Mouse (Mus musculus) lung, postnatal 0 days (tissue): Measurements from ENCODE around the gene Xlr5c. TPM values are rescaled to one million over a fixed set of nuclear protein-coding genes. Genes with fewer than 3 reads are reported as not detected.
"Not testable (repeated sequence)": the region's sequence is repeated elsewhere in the genome, so short reads cannot be mapped to it uniquely, and the experiment has no call there.

Experiments
- ATAC-seq: fragments of 200-750 bp; cut with Nextera tagmentation; 2 replicates; pipeline ENCODE4 v1.8.0; 2017; ENCODE audit warnings: moderate library complexity
- DNase-seq: peaks from one replicate; pipeline ENCODE4 v3.0.0-alpha.2; 2016; ENCODE audit warnings: low spot score
- H3K27ac ChIP-seq: fragments of 300-500 bp; sonication (generic); 2 replicates; pipeline ENCODE4 v1.5.1; 2014; ENCODE audit warnings: antibody characterized with exemption, mild to moderate bottlenecking, low read length, mixed read lengths
- H3K27me3 ChIP-seq: fragments of 300-500 bp; sonication (generic); replicated peaks from 2 replicates; pipeline ENCODE4 v1.6.1; 2014; ENCODE audit warnings: low read length, mixed read lengths; ENCODE audit not compliant: insufficient read depth
- H3K36me3 ChIP-seq: fragments of 300-500 bp; sonication (generic); 2 replicates; pipeline ENCODE4 v1.6.1; 2014; ENCODE audit warnings: low read length, mixed read lengths; ENCODE audit not compliant: insufficient read depth
- H3K4me1 ChIP-seq: fragments of 300-500 bp; sonication (generic); 2 replicates; pipeline ENCODE4 v1.6.1; 2014; ENCODE audit warnings: antibody characterized with exemption, low read depth, low read length, mixed read lengths; ENCODE audit not compliant: insufficient read depth
- H3K4me2 ChIP-seq: fragments of 300-500 bp; sonication (generic); replicated peaks from 2 replicates; pipeline ENCODE4 v1.6.1; 2014; ENCODE audit warnings: low read depth, mild to moderate bottlenecking, low read length, moderate library complexity, mixed read lengths
- H3K4me3 ChIP-seq: fragments of 300-500 bp; sonication (generic); 2 replicates; pipeline ENCODE4 v1.5.1; 2014; ENCODE audit warnings: low read depth, low read length
- H3K9ac ChIP-seq: fragments of 300-500 bp; sonication (generic); replicated peaks from 2 replicates; pipeline ENCODE4 v1.6.1; 2014; ENCODE audit warnings: low read depth, mild to moderate bottlenecking
- H3K9me3 ChIP-seq: fragments of 300-500 bp; sonication (generic); 2 replicates; pipeline ENCODE4 v1.6.1; 2016; ENCODE audit warnings: low read length, mixed read lengths
- CTCF ChIP-seq: IDR thresholded peaks from 2 replicates; pipeline ENCODE4 v1.5.1; 2016; ENCODE audit warnings: antibody characterized with exemption, mild to moderate bottlenecking
- EP300 ChIP-seq: IDR thresholded peaks from 2 replicates; pipeline ENCODE4 v1.6.1; 2016; ENCODE audit warnings: antibody characterized with exemption, mild to moderate bottlenecking, control low read depth
- WGBS: fragments of 180-500 bp; shearing (Covaris S2); extraction: QIAGEN DNeasy Blood & Tissue Kit; methylation state at CpG from one replicate; pipeline ENCODE4 v1.1.7; 2014; 5-methylcytosine and 5-hydroxymethylcytosine counted together
- polyA plus RNA-seq: library from polyadenylated mRNA; unstranded; fragments of >200 nt; fragmentation: Nextera tagmentation; extraction: Ambion mirVana; gene quantifications from 2 replicates; pipeline ENCODE4 v1.2.1, GENCODE M21; 2015

Gene Xlr5c
- not detected in 2 replicates for polyA plus RNA-seq

DNA sequence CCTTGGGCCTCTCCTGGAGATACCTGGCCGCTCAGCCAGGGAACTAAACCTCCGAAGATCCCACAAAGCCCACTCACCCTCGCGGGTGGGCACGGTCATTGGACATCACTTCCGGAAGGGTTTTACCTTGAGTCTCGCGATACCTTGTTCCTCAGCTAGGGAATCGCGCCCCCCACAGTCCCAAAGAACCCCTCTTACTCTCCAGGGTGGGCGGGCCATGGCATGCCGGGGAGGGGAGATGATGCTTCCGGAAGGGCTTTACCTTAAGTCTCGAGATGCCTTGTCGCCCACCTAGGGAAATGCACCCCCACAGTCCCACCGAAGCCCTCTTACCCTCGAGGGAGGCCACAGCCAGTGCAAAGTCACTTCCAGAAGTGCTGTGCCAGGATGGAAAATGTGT is at the start of gene Xlr5c, which contains the start of gene Xlr5a:
TSS of gene Xlr5c (minus strand) at position 101 of the 400 bp plus-strand sequence.
TSS of gene Xlr5a (minus strand) at position 101 of the 400 bp plus-strand sequence.
- H3K9ac ChIP-seq, H3K27ac ChIP-seq, H3K27me3 ChIP-seq, DNase-seq, ATAC-seq, H3K4me2 ChIP-seq, H3K36me3 ChIP-seq, H3K4me3 ChIP-seq, H3K4me1 ChIP-seq, H3K9me3 ChIP-seq: not testable (repeated sequence)
- WGBS: 91% methylated on average over 13 of the region's 17 CpGs

DNA sequence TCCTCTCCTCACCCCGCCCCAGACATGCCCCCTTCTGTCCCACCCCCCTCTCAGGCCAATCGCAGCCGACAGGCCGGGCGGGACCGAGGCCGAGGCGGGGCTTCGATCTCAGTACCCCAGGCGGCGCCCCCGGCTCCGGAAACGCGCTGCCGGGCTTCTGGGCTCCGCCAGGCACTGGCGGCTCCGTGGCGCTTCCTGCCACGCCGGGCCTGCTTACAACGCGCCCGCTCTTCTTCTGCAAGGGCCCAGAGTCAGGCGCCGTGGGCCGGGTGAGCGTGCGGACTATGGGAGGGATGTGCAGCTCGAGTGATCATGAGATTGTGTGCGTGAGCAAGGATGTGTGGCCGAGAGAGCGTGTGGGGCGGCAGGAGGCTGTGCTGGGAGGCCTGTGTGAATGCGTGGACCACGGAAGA is 49.7 kb upstream of the Xlr5c start, which contains the start of gene Zfp275:
TSS of gene Zfp275 (plus strand) at position 139 of the 413 bp plus-strand sequence.
- H3K27ac ChIP-seq: peak within 1 kb of the TSS; percentile 72
- H3K9me3 ChIP-seq: no peaks in the 10 kb centered on the region
- peak; percentile 80 for DNase-seq
- no peaks in the 10 kb centered on the region for H3K27me3 ChIP-seq
- H3K4me2 ChIP-seq: peak within 1 kb of the TSS; percentile 53
- TF ChIP-seq CTCF: no peak
- TF ChIP-seq EP300: no peak
- WGBS: 18% methylated on average over 36 of the region's 37 CpGs
- H3K36me3 ChIP-seq: no peaks in the 10 kb centered on the region
- H3K4me3 ChIP-seq: peak within 1 kb of the TSS; percentile 50
- peak within 1 kb of the TSS; percentile 52 for H3K9ac ChIP-seq
- H3K4me1 ChIP-seq: no peaks in the 10 kb centered on the region
- ATAC-seq: peak; percentile 98

DNA sequence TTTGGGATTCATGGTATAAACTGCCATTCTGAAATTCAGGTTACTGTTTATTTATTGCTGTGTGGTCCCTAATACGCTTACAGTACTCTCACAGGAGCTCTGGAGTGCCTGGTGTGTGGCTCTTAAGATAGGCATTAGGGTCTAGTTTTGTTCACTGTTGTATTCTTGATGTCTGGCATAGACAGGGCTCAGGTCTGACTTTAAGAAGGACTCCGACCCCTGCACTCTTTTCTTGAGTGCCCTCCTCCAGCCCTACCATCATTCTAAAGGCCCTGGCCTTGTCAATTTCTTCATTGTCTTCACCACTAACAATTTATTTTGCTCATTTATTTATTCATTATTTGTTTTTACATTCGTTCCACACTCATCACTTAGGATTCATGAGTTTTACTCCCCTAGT is 49.3 kb upstream of the Xlr5c start:
- H3K27me3 ChIP-seq: no peaks in the 10 kb centered on the region
- no peak for TF ChIP-seq EP300
- no peak for TF ChIP-seq CTCF
- no peaks in the 10 kb centered on the region for H3K4me1 ChIP-seq
- H3K4me3 ChIP-seq: peak overlapping the region; percentile 50
- no peaks in the 10 kb centered on the region for H3K36me3 ChIP-seq
- no peak overlapping the region for H3K9ac ChIP-seq
- H3K27ac ChIP-seq: no peak overlapping the region
- H3K4me2 ChIP-seq: peak overlapping the region; percentile 53
- no peaks in the 10 kb centered on the region for H3K9me3 ChIP-seq
- DNase-seq: no peak
- ATAC-seq: no peak
- 29% methylated on average over 3 of the region's 3 CpGs for WGBS

DNA sequence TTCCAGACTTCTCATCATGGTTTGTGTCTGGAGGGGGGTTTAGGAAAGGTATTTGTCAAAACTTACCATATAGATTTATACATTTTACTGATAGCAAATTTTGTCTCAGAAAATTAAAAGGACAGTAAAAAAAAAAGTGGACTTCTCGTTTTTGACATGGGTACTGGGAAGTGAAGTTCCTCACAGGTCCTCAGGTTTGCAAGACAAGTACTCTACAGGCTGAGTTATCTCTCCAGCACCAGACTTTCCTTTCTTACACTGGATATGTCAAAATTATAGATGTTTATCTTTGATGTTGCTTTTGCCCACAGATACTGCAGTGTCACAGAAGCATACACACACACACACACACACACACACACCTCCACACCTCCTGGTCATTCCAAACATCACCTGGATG is 48.7 kb upstream of the Xlr5c start:
- ATAC-seq: no peak
- DNase-seq: no peak
- Histone ChIP-seq H3K36me3 (no peaks in the 10 kb centered on the region), H3K27me3 (no peaks in the 10 kb centered on the region), H3K4me3 (no peak overlapping the region), H3K9ac (no peak overlapping the region), H3K4me2 (no peak overlapping the region), H3K27ac (no peak overlapping the region), H3K9me3 (no peaks in the 10 kb centered on the region), H3K4me1 (no peaks in the 10 kb centered on the region)
- TF ChIP-seq EP300 (no peak), CTCF (no peak)
- 23% methylated on average over 1 of the region's 1 CpGs for WGBS

DNA sequence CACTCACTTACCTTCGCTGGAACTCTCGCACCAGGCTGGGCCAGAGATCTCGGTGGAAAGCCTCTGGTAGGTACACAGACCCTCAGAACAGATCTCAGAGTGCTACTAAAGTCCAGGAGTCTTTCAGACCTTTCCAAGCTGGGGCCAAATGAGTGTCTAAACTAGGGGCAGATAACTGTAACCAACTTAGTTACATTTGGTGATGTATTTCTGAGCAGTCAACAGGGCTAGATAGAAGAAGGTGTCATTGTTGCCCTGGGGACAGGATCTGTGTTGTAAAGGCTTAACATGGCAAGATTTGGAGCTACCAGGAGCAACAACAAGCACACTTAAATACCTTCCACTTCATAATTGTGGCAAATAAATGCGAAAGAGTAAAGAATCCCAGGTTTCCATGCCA is 44.0 kb upstream of the Xlr5c start, which contains the start of gene Gm45015:
TSS of gene Gm45015 (minus strand) at position 101 of the 400 bp plus-strand sequence.
- TF ChIP-seq CTCF (no peak), EP300 (no peak)
- Histone ChIP-seq H3K4me3 (no peak within 1 kb of the TSS), H3K9me3 (no peaks in the 10 kb centered on the region), H3K27ac (no peak within 1 kb of the TSS), H3K4me2 (no peak within 1 kb of the TSS), H3K36me3 (no peaks in the 10 kb centered on the region), H3K4me1 (no peaks in the 10 kb centered on the region), H3K27me3 (no peaks in the 10 kb centered on the region), H3K9ac (no peak within 1 kb of the TSS)
- ATAC-seq: no peak
- 80% methylated on average over 4 of the region's 4 CpGs for WGBS
- no peak for DNase-seq

DNA sequence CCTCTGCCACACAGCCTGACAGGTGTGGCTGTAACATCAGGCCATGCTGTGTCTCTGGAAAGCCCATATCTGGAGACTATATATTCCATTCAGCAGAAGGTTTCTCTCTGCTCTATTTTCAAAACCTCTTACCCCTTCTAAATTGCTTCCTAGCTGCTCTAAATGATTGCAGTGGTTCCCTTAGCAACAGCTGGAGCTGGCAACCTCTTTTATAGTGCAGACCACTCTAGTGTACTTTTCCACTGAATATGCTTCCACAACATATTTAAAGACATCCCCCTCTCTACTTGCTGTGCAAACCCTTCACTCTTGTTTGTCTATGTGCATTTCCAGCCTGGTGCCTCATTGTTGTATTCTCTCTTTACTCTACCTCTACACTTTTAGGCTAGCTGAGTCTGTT is 40.8 kb upstream of the Xlr5c start:
- no peak for ATAC-seq
- Histone ChIP-seq H3K4me3 (no peak overlapping the region), H3K4me1 (no peaks in the 10 kb centered on the region), H3K4me2 (no peak overlapping the region), H3K36me3 (no peaks in the 10 kb centered on the region), H3K27me3 (no peaks in the 10 kb centered on the region), H3K9me3 (no peaks in the 10 kb centered on the region), H3K9ac (no peak overlapping the region), H3K27ac (no peak overlapping the region)
- TF ChIP-seq EP300 (no peak), CTCF (no peak)
- DNase-seq: no peak

DNA sequence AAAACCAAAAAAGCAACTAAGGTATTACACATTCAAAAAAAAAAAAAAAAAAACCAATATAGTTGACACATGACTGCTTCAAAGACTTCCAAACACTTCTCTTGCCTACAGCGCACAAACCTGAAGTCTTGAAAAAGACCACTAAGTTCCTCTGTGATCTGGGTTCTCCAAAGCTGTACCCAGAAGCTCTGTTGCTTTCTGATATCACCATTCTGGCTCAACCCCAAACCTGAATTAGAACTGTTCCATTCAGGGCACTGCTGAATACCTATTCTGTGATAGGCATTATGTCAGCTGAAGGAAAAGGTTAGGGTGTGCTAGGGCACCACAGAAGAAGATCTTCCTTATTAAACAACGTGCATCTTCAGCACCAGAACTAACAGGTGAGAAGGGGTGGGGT is 34.4 kb upstream of the Xlr5c start:
- H3K9me3 ChIP-seq: no peaks in the 10 kb centered on the region
- no peak overlapping the region for H3K4me2 ChIP-seq
- no peak overlapping the region for H3K4me3 ChIP-seq
- H3K9ac ChIP-seq: no peak overlapping the region
- ATAC-seq: no peak
- H3K27ac ChIP-seq: no peak overlapping the region
- WGBS: 70% methylated on average over 2 of the region's 2 CpGs
- no peak for DNase-seq
- no peaks in the 10 kb centered on the region for H3K36me3 ChIP-seq
- H3K27me3 ChIP-seq: no peaks in the 10 kb centered on the region
- H3K4me1 ChIP-seq: no peaks in the 10 kb centered on the region
- TF ChIP-seq CTCF (no peak), EP300 (no peak)
